ENCODE assay signal across 8 mouse cellular contexts in the genomic region with DNA sequence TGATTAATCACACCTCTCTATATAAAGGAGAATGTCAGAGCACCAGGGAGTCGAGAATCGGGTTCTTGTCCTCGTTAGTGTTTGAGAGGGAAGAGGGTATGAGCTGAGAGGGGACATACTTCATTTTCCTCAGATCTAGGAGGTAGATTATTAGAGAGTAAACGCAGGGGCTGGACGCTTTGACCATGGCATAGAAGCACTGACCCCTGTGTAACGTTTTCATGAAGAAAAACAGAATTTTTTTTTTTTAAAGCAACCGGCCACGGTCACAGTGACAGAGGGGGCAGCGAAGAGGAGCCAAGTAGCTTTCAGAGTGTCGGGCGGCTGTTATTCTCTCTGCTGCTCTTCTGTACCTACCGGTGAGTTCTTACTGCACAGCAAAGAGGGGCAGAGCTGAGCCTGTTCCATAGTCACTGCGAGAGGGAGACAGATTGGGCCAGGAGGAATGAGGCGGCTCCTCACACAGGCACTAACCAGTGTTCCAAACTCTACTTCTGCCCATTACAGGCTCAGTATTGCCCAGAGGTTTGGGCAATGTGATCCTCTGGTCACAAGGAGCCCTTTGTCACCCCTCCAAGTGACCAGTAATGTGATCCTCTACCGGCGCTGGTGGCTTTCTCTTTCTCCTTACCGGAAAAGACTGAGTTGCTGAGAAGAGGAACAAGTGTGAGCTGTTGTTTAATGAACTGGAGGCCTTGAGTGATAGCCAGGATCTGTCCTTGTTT. TPM values are rescaled to one million over a fixed set of nuclear protein-coding genes. Genes with fewer than 3 reads are reported as not detected.
A peak's percentile ranks its signal among the peaks of the same experiment; 100 is the strongest.
DNase-seq lines count a peak whose midpoint lies in the region; ATAC-seq and TF ChIP-seq lines count a peak whose summit lies in the region.

No protein-coding gene starts in this region.

- dilution Hi-C loops in CH12.LX (cut with MboI; ENCODE audit: extremely low pct_ligation_motif_present, extremely low pct_unique_long_range_greater_than_20kb, low sequenced_read_pairs) = no loop called here

- TF ChIP-seq POLR2A in CH12.LX (IDR thresholded peaks at IDR 0.05; ENCODE audit: low read depth, low read length) = peak; percentile 35; the same call in 1 of the 2 replicates
- TF ChIP-seq POLR2A in heart, adult 2 months (IDR thresholded peaks at IDR 0.05; ENCODE audit: insufficient read depth, low read depth, low read length) = peak; percentile 62

- H3K4me1 ChIP-seq in CH12.LX (ENCODE audit: control insufficient read depth in 1 of 2, insufficient read depth in 2 of 2) = peaks cover 2 to 55% of the 10 kb centered on the region in 2 experiments; a peak in 2 of 4 replicates
- H3K4me1 ChIP-seq in heart, adult 2 months (ENCODE audit: control insufficient read depth, insufficient read depth, low read length) = peaks cover 6% of the 10 kb centered on the region
- peaks cover 64% of the 10 kb centered on the region for H3K4me1 ChIP-seq in liver, embryonic 13.5 days (replicated peaks)

- in situ Hi-C loops in CH12.LX (cut with MboI; ENCODE audit: low pct_ligation_motif_present, low pct_unique_long_range_greater_than_20kb, low sequenced_read_pairs) = loop anchor here (5.0 to 25.0 kb wide), 4 partner anchors 230 to 540 kb away; a partner anchor contains a TSS

- no peaks in the 10 kb centered on the region for H3K9me3 ChIP-seq in CH12.LX (replicated peaks; ENCODE audit: low read length)
- no peaks in the 10 kb centered on the region for H3K9me3 ChIP-seq in liver, embryonic 13.5 days (replicated peaks)

- WGBS in heart, adult 2 months = under 1% methylated on average over 17 of the region's 17 CpGs
- WGBS in liver, embryonic 13.5 days (ENCODE audit: insufficient replicate concordance) = 2% methylated on average over 17 of the region's 17 CpGs

- H3K36me3 ChIP-seq in CH12.LX (replicated peaks in 1 of 2; ENCODE audit: control insufficient read depth in 1 of 2, insufficient read depth in 1 of 2, low read length in 1 of 2) = peaks cover 2 to 12% of the 10 kb centered on the region in 2 experiments
- peaks cover 18% of the 10 kb centered on the region for H3K36me3 ChIP-seq in heart, adult 2 months (ENCODE audit: control insufficient read depth, insufficient read depth, low read length)
- peaks cover 8% of the 10 kb centered on the region for H3K36me3 ChIP-seq in liver, embryonic 13.5 days

- H3K4me3 ChIP-seq in CH12.LX (replicated peaks in 1 of 3; ENCODE audit: low read depth in 2 of 3, low read length in 2 of 3, poor library complexity in 1 of 3) = peak overlapping the region; percentile 61 to 69 (median 69)
- peak overlapping the region; percentile 77 for H3K4me3 ChIP-seq in heart, adult 2 months
- H3K4me3 ChIP-seq in liver, embryonic 13.5 days (replicated peaks) = peak overlapping the region; percentile 68

- no peaks in the 10 kb centered on the region for H3K27me3 ChIP-seq in CH12.LX (replicated peaks)
- H3K27me3 ChIP-seq in heart, adult 2 months (ENCODE audit: control insufficient read depth, insufficient read depth, low read length) = no peaks in the 10 kb centered on the region
- H3K27me3 ChIP-seq in liver, embryonic 13.5 days = no peaks in the 10 kb centered on the region

- TF ChIP-seq RAD21 in CH12.LX (IDR thresholded peaks at IDR 0.05; ENCODE audit: low read depth, low read length) = no peak; the same call in 1 of the 2 replicates

- H3K4me2 ChIP-seq in CH12.LX (ENCODE audit: insufficient read depth, low read depth, poor library complexity, severe bottlenecking) = peak overlapping the region; percentile 93
- H3K4me2 ChIP-seq in liver, embryonic 13.5 days = peak overlapping the region; percentile 84

- ATAC-seq in liver, embryonic 13.5 days (ENCODE audit: low read depth) = peak; percentile 16
- ATAC-seq in monocyte, adult 5-6 weeks (replicated peaks; ENCODE audit: insufficient number of reproducible peaks, low FRiP score, low TSS enrichment, poor library complexity, severe bottlenecking) = peak; percentile 19

- peak overlapping the region; percentile 80 for H3K27ac ChIP-seq in CH12.LX (ENCODE audit: insufficient read depth, low read depth)
- H3K27ac ChIP-seq in heart, adult 2 months = peak overlapping the region; percentile 96
- H3K27ac ChIP-seq in liver, embryonic 13.5 days = peak overlapping the region; percentile 91

- DNase-seq in 3134 (ENCODE audit: extremely low read depth, insufficient read length, low spot score) (peak; percentile 55), CH12.LX (ENCODE audit: extremely low read depth) (peak; percentile 59)
- DNase-seq in embryo, embryonic 11 days = peak; percentile 34
- peak; percentile 73 to 74 for DNase-seq in heart, adult 2 months
- DNase-seq in kidney, adult 18-20 months = peak; percentile 63
- DNase-seq in liver, embryonic 13.5 days = no peak
- peak; percentile 57 for DNase-seq in thymus, postnatal 25 days

- peak; percentile 30; the same call in 1 of the 2 replicates for TF ChIP-seq EP300 in CH12.LX (IDR thresholded peaks at IDR 0.05; ENCODE audit: low read length)
- no peak for TF ChIP-seq EP300 in heart, adult 2 months (IDR thresholded peaks at IDR 0.05; ENCODE audit: insufficient read depth, low read depth, low read length)

- H3K79me2 ChIP-seq in CH12.LX (replicated peaks; ENCODE audit: control insufficient read depth, extremely low read depth, insufficient read depth, poor library complexity, severe bottlenecking) = peaks cover 25% of the 10 kb centered on the region
- peaks cover 3% of the 10 kb centered on the region for H3K79me2 ChIP-seq in heart, adult 2 months (replicated peaks; ENCODE audit: control insufficient read depth, insufficient read depth, low read length)

- peak in 1 of 2 experiments; percentile 18; a peak in 1 of 4 replicates for TF ChIP-seq CTCF in CH12.LX (conservative IDR thresholded peaks at IDR 0.05 in 1 of 2, IDR thresholded peaks at IDR 0.05 in 1 of 2; ENCODE audit: low read depth in 2 of 2, low read length in 2 of 2)
- TF ChIP-seq CTCF in heart, adult 2 months (IDR thresholded peaks at IDR 0.05) = no peak

- peak overlapping the region; percentile 85 for H3K9ac ChIP-seq in CH12.LX (ENCODE audit: insufficient read depth, low read depth)
- peak overlapping the region; percentile 84 for H3K9ac ChIP-seq in heart, adult 2 months (ENCODE audit: low read depth, low read length)
- H3K9ac ChIP-seq in liver, embryonic 13.5 days = peak overlapping the region; percentile 76

- intact Hi-C loops in heart, adult 2 months (cut with DNase I) = loop anchor here (2.0 to 10.0 kb wide), 7 partner anchors 15 to 663 kb away; a partner anchor contains a TSS

TF ChIP-seq in CH12.LX, 34 proteins besides CTCF, POLR2A, EP300 and RAD21 (continues in another document):
- TF ChIP-seq NRF1 (IDR thresholded peaks at IDR 0.05; ENCODE audit: low read depth, low read length) = no peak
- TF ChIP-seq MAFK (IDR thresholded peaks at IDR 0.05; ENCODE audit: insufficient replicate concordance, low read length) = no peak
- TF ChIP-seq KAT2A (IDR thresholded peaks at IDR 0.05; ENCODE audit: insufficient replicate concordance, low read length) = no peak
- TF ChIP-seq MAZ (IDR thresholded peaks at IDR 0.05; ENCODE audit: low read depth, low read length) = no peak; the same call in 1 of the 2 replicates
- no peak for TF ChIP-seq E2F4 (IDR thresholded peaks at IDR 0.05; ENCODE audit: insufficient replicate concordance, low read depth, low read length)
- no peak for TF ChIP-seq ETS1 (conservative IDR thresholded peaks at IDR 0.05; ENCODE audit: low read depth, low read length)
- no peak for TF ChIP-seq BHLHE40 (IDR thresholded peaks at IDR 0.05; ENCODE audit: low read depth, low read length)
- no peak for TF ChIP-seq CHD2 (IDR thresholded peaks at IDR 0.05; ENCODE audit: low read length)
- TF ChIP-seq PAX5 (IDR thresholded peaks at IDR 0.05; ENCODE audit: low read length) = no peak
- TF ChIP-seq JUN (IDR thresholded peaks at IDR 0.05; ENCODE audit: insufficient read depth, low read depth, low read length) = no peak

RNA-seq across cellular contexts. Expression of a gene that starts 0.5 kb away (rescaled TPM):
- total RNA-seq in CH12.LX (2012; rRNA removed) (25.7 and 35.0 TPM in 2 replicates), CH12.LX (2014; rRNA removed) (58.1 and 63.8 TPM in 2 replicates)
- 49.0 and 52.2 TPM in 2 replicates for polyA plus RNA-seq in CH12.LX (2012; ENCODE audit: insufficient read length, low read depth)
- 10 to 100 TPM in 1 of 2 experiments, 1 to 10 TPM in 1; 9.9 to 13.5 TPM for total RNA-seq in heart, adult 2 months (2021)
- polyA plus RNA-seq in heart, adult 2 months (2012; rRNA removed) = 10.0 and 17.2 TPM in 2 replicates
- 17.0 and 19.8 TPM in 2 replicates for polyA plus RNA-seq in liver, embryonic 13.5 days (2015; fragmentation: Nextera tagmentation; extraction: Ambion mirVana)
- total RNA-seq in monocyte, adult 5-6 weeks (2017) = 36.6 to 51.0 TPM (median 48.9 TPM) in 3 replicates

RNA-seq across cellular contexts. Expression of a gene that starts 30.0 kb away (rescaled TPM):
- total RNA-seq in CH12.LX (2012; rRNA removed) = 0.89 and 0.97 TPM in 2 replicates
- 1.7 and 2.0 TPM in 2 replicates for total RNA-seq in CH12.LX (2014; rRNA removed)
- polyA plus RNA-seq in CH12.LX (2012; ENCODE audit: insufficient read length, low read depth) = 3.1 and 4.9 TPM in 2 replicates
- 1 to 10 TPM; 1.4 to 1.5 TPM for total RNA-seq in heart, adult 2 months (2021)
- polyA plus RNA-seq in heart, adult 2 months (2012; rRNA removed) = 0.20 and 0.67 TPM in 2 replicates
- polyA plus RNA-seq in liver, embryonic 13.5 days (2015; fragmentation: Nextera tagmentation; extraction: Ambion mirVana) = 0.20 and 0.38 TPM in 2 replicates
- 6.7 to 9.7 TPM (median 8.8 TPM) in 3 replicates for total RNA-seq in monocyte, adult 5-6 weeks (2017)

RNA-seq across cellular contexts. Expression of a gene that starts 45.5 kb away (rescaled TPM):
- 6.8 and 7.1 TPM in 2 replicates for total RNA-seq in CH12.LX (2012; rRNA removed)
- 51.6 and 61.0 TPM in 2 replicates for total RNA-seq in CH12.LX (2014; rRNA removed)
- 5.6 and 17.1 TPM in 2 replicates for polyA plus RNA-seq in CH12.LX (2012; ENCODE audit: insufficient read length, low read depth)
- 1 to 10 TPM; 3.8 to 3.9 TPM for total RNA-seq in heart, adult 2 months (2021)
- polyA plus RNA-seq in heart, adult 2 months (2012; rRNA removed) = 18.8 and 28.2 TPM in 2 replicates
- polyA plus RNA-seq in liver, embryonic 13.5 days (2015; fragmentation: Nextera tagmentation; extraction: Ambion mirVana) = 1.2 and 1.7 TPM in 2 replicates
- total RNA-seq in monocyte, adult 5-6 weeks (2017) = 7.5 to 29.4 TPM (median 12.2 TPM) in 3 replicates

RNA-seq across cellular contexts. Expression of a gene that starts 46.0 kb away (rescaled TPM):
- total RNA-seq in CH12.LX (2012; rRNA removed) = 20.8 and 34.6 TPM in 2 replicates
- total RNA-seq in CH12.LX (2014; rRNA removed) = 9.2 and 9.5 TPM in 2 replicates
- 11.6 and 15.1 TPM in 2 replicates for polyA plus RNA-seq in CH12.LX (2012; ENCODE audit: insufficient read length, low read depth)
- total RNA-seq in heart, adult 2 months (2021) = 10 to 100 TPM; 18.2 to 18.4 TPM
- polyA plus RNA-seq in heart, adult 2 months (2012; rRNA removed) = 27.9 and 32.6 TPM in 2 replicates
- 0.06 and 0.09 TPM in 2 replicates for polyA plus RNA-seq in liver, embryonic 13.5 days (2015; fragmentation: Nextera tagmentation; extraction: Ambion mirVana)
- total RNA-seq in monocyte, adult 5-6 weeks (2017) = 9.4 to 15.9 TPM (median 15.5 TPM) in 3 replicates

RNA-seq across cellular contexts. Expression of a gene that starts 54.8 kb away (rescaled TPM):
- 30.2 and 36.0 TPM in 2 replicates for total RNA-seq in CH12.LX (2012; rRNA removed)
- 18.8 and 20.9 TPM in 2 replicates for total RNA-seq in CH12.LX (2014; rRNA removed)
- polyA plus RNA-seq in CH12.LX (2012; ENCODE audit: insufficient read length, low read depth) = 51.6 and 63.7 TPM in 2 replicates
- total RNA-seq in heart, adult 2 months (2021) = 10 to 100 TPM; 19.8 to 19.9 TPM
- polyA plus RNA-seq in heart, adult 2 months (2012; rRNA removed) = 19.1 and 19.3 TPM in 2 replicates
- polyA plus RNA-seq in liver, embryonic 13.5 days (2015; fragmentation: Nextera tagmentation; extraction: Ambion mirVana) = 1.7 and 2.4 TPM in 2 replicates
- 52.9 to 85.7 TPM (median 59.4 TPM) in 3 replicates for total RNA-seq in monocyte, adult 5-6 weeks (2017)
